Mouse (Mus musculus) adrenal gland, postnatal 36 days (tissue): ENCODE results near the gene Slc39a11. TPM values are rescaled to one million over a fixed set of nuclear protein-coding genes. Genes with fewer than 3 reads are reported as not detected.

Experiments used
- DNase-seq, 2 experiments: peaks; one replicate each; pipeline ENCODE4 v3.0.0; 2021; ENCODE audit warnings: mixed read lengths in 1 of 2
- total RNA-seq, 2 experiments: library from RNA; stranded (reverse); gene quantifications; 2 replicates each; pipeline ENCODE4 v1.2.3; 2021

Gene Slc39a11
- total RNA-seq, 2 experiments from 2014 or later: 27.4 to 27.7 TPM

- DNase-seq: no peak
These were observed 419.3 kb downstream of the Slc39a11 start for GRCm38 (mm10) chr11:113230410-113231132.

DNA sequence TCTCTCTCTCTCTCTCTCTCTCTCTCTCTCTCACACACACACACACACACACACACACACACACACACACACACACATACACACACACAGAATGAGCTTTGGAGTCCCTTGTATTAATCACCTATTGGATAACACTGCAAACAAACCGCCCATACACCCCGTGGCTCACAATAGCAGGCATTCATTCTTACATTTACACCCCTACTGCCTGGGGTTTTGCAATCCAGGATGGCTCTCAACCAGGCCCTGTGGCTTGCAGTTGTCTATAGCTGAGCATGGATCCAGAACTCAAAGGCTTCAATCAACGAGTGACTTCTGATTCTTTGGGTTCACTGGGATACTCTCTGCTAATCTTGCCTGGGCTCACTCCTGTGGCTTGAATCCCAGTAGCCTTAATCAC, 424.1 kb downstream of the Slc39a11 start:
- no peak for DNase-seq

DNA sequence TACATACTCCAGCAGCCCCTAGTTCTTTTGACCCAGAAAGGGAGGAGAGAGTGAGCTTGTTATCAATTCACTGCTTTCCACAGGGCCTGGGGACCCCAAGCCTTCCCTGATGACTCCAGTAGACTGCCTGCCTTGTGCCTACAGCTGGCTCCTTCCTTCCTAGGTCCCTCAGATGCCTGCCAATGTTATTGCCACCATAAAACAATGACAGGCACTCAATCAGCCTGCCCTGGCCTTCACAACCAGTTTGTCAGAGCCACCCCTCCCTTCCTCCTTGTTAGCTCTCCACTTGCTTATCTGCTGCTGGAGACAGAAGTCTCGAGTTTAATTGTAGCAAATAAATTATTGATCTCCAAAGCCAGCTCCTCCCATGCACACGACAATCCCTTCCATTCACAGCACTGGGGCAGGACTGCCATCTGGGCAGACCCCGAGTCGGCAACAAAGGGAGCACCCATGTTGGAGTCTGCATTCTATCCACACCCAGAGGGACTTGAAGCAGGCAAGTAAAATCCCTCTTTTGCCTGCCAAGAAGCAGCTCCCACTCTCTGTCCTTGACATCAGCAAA, 426.0 kb downstream of the Slc39a11 start:
- DNase-seq: peak; percentile 58 to 66

DNA sequence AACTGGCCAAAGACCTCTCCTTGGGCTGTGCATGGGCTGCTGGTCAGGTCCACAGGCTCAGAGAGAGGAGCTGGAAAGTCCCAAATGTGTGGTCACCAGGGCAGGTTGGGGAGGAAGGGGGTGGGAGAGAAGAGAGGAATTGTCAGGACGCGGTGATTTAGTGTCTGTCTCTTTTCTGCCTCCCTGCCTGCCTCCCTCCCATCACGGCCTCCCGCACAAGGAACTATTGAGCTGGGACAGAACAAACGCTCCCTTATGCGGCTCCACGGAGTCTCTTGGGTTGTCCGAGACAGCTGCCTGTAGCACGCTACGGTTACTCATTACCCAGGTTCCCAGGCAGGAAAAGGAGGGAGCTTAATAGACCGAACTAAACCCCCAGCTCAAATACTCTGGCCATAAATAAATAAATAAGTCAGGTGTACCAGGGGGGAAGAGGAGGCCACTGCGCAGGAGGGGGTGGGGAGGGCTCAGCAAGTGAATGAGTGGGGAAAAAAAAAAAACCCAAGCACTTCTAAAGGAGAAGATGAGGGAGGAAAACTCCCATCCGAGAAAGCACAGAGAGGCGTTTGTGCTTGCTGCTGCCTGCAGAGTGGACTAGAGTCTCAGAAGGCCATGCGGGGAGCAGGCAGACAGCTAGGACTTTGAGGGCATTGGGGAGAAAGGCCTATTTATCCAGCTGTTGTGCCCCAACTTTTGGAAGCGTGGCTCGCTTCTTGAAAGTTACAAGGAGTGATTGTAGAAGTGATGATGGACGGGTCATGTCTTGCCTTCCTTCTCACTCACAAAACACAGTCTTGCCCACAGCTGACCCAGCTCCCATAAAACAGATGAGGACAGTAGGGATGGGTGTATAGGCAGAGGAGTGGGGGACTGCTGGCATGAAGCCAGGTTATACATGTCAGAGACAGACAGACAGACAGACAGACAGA, 428.3 kb downstream of the Slc39a11 start:
- DNase-seq: no peak

DNA sequence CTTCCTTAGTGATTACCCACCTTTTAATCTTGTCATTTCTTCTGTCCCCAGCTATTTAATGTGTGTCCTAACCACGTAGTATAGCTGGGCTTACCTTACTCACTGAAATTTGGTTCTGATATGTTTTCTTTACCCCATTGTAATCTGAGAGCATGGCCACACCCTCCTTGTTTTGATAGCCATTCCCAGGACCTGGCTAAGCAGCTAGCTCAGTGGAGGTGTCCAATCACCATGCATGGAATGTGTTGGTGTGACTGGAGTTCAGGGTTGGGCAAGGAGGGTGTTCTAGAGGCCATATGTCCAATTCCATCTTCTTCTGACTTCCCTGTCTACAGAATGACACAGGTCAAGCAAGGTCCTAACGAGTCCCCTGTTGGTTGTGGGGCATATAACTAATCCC, 429.2 kb downstream of the Slc39a11 start:
- DNase-seq: no peak

DNA sequence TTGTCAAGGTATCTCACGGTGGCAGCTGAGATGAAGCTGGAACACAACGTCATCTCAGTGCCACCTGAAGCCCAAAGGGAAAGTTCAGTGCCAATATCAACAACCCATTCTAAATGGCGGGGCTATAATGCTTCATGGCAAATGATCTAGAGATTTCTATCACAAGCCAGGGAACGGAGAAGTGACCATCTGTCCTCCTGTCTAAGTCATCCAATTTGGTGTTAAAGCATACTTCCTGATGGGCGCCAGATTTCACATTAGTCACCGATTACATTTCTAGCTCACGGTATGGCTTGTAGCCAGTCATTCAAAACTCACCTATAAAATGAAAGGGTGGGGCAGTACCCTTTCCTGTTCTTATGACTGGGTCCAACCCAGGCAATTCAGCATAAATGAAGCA, 435.1 kb downstream of the Slc39a11 start:
- no peak for DNase-seq

DNA sequence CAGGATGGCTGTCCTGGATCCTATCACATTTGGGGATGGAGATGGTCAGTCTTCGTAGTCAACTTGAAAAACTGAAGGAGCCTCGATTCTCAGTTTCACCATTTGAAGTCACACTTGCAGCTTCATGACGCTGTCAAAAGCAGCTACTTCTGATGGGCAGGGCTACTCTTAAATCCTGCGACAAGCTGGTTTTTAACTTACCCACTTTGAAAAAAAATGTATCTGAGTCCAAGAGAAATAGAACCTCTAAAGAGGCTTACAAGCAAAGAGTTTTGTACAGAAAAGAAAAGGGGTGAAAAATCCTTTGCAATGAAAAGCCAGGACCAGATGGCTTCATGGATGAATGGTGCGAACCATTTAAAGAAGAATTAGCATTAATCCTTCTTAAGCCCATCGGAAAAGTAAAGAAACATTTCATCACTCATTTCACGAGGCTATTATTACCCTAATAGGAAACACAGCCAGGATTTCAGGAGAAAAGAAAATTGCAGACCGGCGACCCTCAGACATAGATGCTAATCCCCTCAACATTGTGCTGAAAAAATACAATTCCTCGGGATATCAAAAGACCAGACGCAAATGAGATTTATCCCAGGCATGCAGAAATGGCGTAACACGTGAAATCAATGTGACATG, 437.4 kb downstream of the Slc39a11 start:
- no peak for DNase-seq

DNA sequence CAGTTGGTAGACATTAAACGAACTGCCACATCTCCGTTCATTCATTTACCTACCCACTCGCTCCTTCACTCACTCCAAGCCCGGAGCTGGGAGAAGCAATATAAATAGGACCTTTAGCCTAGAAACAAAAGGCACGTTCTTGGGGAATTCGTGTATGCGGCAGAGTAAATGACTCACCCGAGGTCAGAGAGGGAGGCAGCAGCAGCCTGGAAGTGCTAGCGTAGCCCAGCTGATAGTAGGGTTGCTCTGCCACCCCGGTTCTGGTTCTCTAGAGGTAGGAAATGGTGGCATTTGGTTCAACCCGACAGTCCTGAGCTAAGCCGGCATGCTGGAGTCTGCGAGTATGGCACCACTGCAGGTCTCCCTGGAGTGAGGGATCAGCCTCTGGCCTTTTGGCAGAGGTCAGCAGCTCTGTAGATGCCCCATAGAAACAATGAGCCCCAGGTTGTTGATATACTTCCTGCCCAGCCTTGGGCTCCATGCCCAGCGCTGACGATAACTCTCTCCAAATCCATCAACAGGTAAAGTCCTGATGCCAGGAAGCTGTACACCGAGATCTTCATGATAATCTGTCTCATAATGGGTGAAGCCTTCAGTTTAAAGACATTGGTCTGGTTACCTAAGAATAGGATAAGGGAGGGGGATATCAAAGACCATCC, 440.5 kb downstream of the Slc39a11 start:
- DNase-seq: peak; percentile 34 to 49

DNA sequence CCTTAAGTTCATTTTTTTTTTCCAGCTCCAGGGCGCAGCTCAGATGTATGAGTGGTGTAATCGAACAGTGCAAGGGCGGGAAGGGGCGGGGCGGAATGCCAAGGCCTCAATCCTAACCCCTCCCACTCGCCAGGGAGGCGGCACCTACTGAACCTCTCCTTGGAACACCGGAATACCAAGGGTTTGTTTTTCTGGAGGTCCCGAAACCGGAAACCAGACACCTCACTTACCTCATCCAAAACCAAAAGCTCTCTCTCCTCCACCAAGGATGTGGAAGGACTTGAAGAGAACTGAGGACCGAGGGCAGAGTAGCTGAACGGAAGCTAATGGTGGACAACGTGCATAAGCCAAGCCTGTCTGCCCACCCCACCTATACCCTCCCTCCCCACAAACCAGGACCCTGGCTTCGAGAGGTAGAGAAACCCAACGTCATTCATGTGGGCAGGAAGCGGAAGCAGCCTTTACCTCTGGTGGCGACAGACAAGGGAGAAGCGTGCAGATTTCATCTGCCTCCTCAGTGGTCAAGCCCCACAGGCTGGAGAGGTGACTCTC, 441.3 kb downstream of the Slc39a11 start:
- DNase-seq: no peak

DNA sequence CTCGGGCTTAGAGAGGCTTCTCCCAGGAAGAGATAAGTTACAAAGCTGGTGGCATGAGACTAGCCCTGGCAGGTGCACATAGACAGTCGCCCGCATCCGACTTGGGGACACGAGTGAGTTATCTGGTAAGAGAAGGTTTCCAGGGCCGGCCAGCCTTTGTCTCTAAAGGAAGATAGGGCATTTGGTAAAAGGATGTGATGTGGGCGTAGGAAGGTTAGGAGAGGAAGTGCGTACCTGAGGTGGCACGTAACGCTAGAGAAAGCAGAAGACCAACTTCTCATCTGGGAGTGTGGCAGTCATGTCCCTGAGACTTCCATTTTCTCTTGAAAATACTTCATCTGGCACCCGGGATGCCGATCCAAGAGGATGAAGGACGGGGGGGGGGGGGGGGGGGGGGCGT, 441.9 kb downstream of the Slc39a11 start:
- no peak for DNase-seq

DNA sequence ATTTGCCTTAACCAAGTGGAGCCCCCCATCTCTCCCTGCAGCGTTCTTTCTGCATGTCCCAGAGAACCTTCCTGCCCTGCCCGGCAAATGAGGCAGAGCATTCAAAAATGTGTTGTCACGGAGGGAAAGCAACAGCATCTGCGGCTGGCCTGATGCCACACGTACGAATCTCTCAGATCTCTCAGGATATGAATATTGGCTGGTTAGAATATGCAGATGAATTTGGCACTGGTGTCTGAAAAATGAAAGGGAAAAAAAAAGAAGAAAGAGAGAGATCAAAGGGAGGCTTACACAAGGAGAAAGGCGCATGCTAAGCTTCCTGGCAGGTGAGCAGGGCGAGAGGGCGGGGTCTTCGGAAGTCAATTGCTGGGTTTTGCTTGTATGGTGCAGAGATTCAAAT, 443.8 kb downstream of the Slc39a11 start:
- no peak for DNase-seq

DNA sequence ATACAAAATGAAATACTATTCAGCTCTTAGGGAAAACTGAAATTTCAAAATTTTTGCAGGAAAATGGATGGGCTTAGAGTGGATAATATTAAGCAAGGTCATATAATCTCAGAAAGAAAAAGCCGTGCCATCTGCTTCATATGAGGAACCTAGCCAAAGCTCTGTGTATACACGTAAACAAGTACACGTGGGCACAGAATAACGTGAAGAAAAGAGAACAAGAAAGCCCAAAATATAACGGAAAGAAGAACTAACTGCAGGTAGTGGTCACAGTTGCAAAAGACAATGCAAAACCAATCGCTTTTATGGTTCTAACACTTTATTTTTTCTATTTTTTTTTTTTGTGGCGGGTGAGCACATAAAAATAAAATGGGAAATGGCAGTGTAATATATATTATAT, 446.9 kb downstream of the Slc39a11 start:
- no peak for DNase-seq

DNA sequence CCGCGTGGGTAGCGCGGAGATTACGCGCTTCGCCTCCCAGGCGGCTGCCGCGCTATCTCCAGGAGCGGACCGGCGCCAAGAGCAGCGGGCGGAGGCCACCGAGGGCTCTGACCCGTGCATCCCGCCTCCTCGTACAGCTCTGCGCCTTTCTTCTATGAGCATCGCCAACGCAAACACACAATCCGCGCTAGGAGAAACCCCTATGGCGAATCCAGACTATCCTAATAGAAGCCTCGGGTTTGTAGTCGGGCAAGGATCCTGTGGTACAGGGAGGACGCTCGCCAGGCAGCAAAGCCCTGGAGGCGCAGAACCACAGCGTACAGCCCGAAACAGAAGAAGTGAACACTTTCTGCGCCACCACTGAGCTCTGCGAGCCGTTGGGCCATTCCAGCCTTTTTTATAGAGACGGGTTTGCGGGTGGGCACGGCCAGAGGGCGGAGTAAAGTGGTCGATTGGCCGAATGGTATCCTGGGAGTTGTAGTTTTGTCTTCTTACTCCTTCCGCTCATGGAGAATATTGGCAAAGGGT, 448.3 kb downstream of the Slc39a11 start:
- peak; percentile 81 to 84 for DNase-seq

DNA sequence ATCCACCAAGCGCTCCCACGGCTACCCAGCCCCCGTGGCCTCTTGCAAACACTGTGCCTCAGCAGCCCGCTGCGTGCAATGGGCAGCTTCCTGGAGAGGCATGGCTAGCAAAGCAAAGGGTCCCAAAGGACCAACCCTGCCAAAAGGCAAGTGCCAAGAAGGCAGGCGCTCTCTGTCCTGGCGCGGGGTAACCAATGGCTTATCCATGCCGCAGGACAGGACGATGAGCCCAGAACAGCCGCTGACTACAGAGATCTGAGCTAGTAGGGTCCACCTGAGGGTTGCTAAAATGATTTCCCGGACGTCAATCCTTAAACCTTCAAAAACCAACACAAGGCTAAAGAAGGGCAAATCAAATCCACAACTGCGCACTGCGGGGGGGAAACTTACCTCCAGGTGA, 449.0 kb downstream of the Slc39a11 start:
- DNase-seq: peak in 1 of 2 experiments; percentile 11

DNA sequence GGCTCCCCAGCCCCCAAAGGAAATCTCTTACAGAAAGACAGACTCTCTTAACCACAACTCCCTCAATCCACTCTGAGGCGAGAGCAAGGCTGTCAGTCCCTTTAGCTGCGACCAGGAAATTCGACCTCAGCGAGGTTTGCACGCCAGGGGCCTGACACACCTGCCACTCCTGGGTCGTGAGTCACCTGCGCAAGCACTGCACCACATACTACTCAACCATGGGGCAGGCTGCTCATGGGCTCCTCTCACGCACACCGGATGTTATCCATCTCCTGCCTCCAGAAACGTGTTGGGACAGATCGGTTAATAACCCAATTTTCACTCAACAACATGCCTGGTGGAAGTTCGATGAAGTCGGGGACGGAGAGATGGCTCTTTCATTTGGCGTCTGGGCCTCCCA, 451.3 kb downstream of the Slc39a11 start:
- DNase-seq: no peak

- DNase-seq: no peak
These were observed 452.3 kb downstream of the Slc39a11 start for GRCm38 (mm10) chr11:113197624-113198023.

GRCm38 (mm10) chr11:113196234-113197007, 453.5 kb downstream of the Slc39a11 start:
- no peak for DNase-seq
